Mouse (Mus musculus) thymus, adult 2 months (tissue): ENCODE data around the gene Rsu1.

Experiments
- CTCF ChIP-seq: fragments of 200-500 bp; IDR thresholded peaks from 2 replicates; pipeline ENCODE4 v1.5.1; 2012; ENCODE audit warnings: mild to moderate bottlenecking, control low read depth, low read length, moderate library complexity, borderline replicate concordance; ENCODE audit not compliant: control insufficient read depth, poor library complexity, insufficient read depth; ENCODE audit errors: extremely low read depth
- POLR2A ChIP-seq: fragments of 200-500 bp; IDR thresholded peaks from 2 replicates; pipeline ENCODE4 v1.6.1; 2012; ENCODE audit warnings: mild to moderate bottlenecking, low read length, control low read depth, moderate library complexity; ENCODE audit not compliant: control insufficient read depth, poor library complexity, insufficient read depth; ENCODE audit errors: extremely low read depth

DNA sequence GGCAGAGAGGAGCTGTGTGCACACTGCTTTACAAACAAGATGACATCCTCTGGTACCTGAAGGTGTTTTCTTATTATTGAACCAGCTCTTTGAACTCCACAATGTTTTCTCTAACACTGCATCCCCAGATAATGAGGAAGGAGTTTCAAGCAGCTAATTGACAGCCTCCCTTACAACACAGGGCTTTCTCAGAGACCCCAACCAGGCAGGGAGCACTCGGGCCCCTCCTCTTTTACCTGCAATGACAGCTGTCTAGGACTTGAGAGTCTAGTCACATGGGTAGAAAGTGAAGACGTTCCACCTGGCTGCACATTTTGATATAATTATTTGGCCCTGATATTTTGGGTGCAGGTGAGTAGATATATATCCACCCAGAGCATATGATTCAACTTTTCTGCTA is 72.2 kb downstream of the Rsu1 start:
- no peak for TF ChIP-seq CTCF
- TF ChIP-seq POLR2A: no peak
